Mouse (Mus musculus) heart, embryonic 13.5 days (tissue): ENCODE data around the gene Dus1l. TPM values are rescaled to one million over a fixed set of nuclear protein-coding genes. Genes with fewer than 3 reads are reported as not detected.
A peak's percentile ranks its signal among the peaks of the same experiment; 100 is the strongest.
"Not testable (repeated sequence)": the region's sequence is repeated elsewhere in the genome, so short reads cannot be mapped to it uniquely, and the experiment has no call there.

ENCODE experiments used
- ATAC-seq: fragments of 200-750 bp; cut with Nextera tagmentation; 2 replicates; pipeline ENCODE4 v1.8.0; 2017; ENCODE audit warnings: moderate TSS enrichment; ENCODE audit not compliant: insufficient number of reproducible peaks, low FRiP score, low TSS enrichment; ENCODE audit errors: extremely low read depth
- H3K27ac ChIP-seq: fragments of 300-500 bp; sonication (generic); replicated peaks from 2 replicates; pipeline ENCODE4 v1.5.1; 2015; ENCODE audit warnings: moderate library complexity, mild to moderate bottlenecking, inconsistent platforms
- H3K27me3 ChIP-seq: fragments of 300-500 bp; sonication (generic); replicated peaks from 2 replicates; pipeline ENCODE4 v1.6.1; 2015; ENCODE audit warnings: mild to moderate bottlenecking, inconsistent platforms
- H3K36me3 ChIP-seq: fragments of 300-500 bp; sonication (generic); 2 replicates; pipeline ENCODE4 v1.6.1; 2015; ENCODE audit warnings: mild to moderate bottlenecking, inconsistent platforms
- H3K4me1 ChIP-seq: fragments of 300-500 bp; sonication (generic); 2 replicates; pipeline ENCODE4 v1.6.1; 2015; ENCODE audit warnings: inconsistent platforms
- H3K4me2 ChIP-seq: fragments of 300-500 bp; sonication (generic); 2 replicates; pipeline ENCODE4 v1.6.1; 2015; ENCODE audit warnings: inconsistent platforms, mild to moderate bottlenecking, moderate library complexity
- H3K4me3 ChIP-seq: fragments of 300-500 bp; sonication (generic); 2 replicates; pipeline ENCODE4 v1.5.1; 2015; ENCODE audit warnings: moderate library complexity, mild to moderate bottlenecking, inconsistent platforms
- H3K9ac ChIP-seq: fragments of 300-500 bp; sonication (generic); 2 replicates; pipeline ENCODE4 v1.6.1; 2015; ENCODE audit warnings: inconsistent platforms, mild to moderate bottlenecking, moderate library complexity
- H3K9me3 ChIP-seq: fragments of 300-500 bp; sonication (generic); 2 replicates; pipeline ENCODE4 v1.6.1; 2016; ENCODE audit warnings: inconsistent platforms
- WGBS: fragments of 180-500 bp; shearing (Covaris S2); methylation state at CpG from one replicate; pipeline ENCODE4 v1.1.7; 2015; ENCODE audit warnings: mixed read lengths; 5-methylcytosine and 5-hydroxymethylcytosine counted together
- polyA plus RNA-seq: library from polyadenylated mRNA; unstranded; fragments of >200 nt; fragmentation: Nextera tagmentation; extraction: Ambion mirVana; gene quantifications from 2 replicates; pipeline ENCODE4 v1.2.1, GENCODE M21; 2015

The Dus1l gene
- polyA plus RNA-seq, 1 experiment from 2014 or later = 40.8 TPM

DNA sequence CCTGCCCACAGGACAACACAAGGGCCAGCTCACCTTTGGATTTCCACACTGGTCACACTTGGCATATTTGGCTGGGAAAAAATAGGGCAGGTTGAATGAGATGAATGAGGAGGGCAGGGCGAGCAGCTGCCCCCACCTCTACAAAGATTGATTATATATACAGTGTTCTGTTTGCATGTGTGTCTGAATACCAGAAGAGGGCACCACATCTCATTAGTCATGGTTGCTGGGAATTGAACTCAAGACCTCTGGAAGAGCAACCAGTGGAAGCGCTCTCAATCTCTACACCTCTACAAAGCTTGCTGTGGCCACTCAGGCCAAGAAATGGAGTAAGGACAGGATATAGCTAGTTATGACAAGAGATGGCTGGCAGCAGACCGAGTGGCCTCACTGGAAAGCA is 6.4 kb downstream of the Dus1l start:
- Histone ChIP-seq H3K9me3 (no peaks in the 10 kb centered on the region), H3K27me3 (no peaks in the 10 kb centered on the region), H3K27ac (no peak overlapping the region), H3K4me3 (no peak overlapping the region), H3K9ac (no peak overlapping the region), H3K36me3 (peaks cover 93% of the 10 kb centered on the region), H3K4me2 (no peak overlapping the region), H3K4me1 (peaks cover 16% of the 10 kb centered on the region)
- no peak for ATAC-seq
- WGBS = 86% methylated on average over 3 of the region's 3 CpGs

DNA sequence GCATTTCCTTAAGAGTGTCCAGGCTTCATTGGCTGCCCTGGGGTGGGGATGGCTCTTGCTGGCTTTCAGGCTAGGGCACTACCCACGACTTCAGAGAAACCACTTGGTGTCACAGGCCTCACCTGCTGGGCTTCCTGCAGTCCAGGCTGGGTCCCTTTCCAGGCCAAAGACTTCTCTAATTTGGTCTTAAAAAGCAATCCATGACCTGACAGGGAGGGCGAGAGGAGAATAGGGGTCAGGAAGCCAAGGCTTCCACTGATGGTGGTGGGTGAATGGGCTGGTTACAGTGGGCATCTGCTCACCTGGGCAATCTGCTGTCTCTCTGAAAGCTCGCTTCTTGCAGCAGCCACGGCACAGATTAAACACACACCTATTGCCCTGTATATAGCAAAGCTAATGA is 6.8 kb downstream of the Dus1l start:
- ATAC-seq = no peak
- Histone ChIP-seq H3K4me1 (peaks cover 14% of the 10 kb centered on the region), H3K9ac (no peak overlapping the region), H3K4me3 (no peak overlapping the region), H3K27ac (no peak overlapping the region), H3K4me2 (no peak overlapping the region), H3K27me3 (no peaks in the 10 kb centered on the region), H3K9me3 (no peaks in the 10 kb centered on the region), H3K36me3 (peaks cover 88% of the 10 kb centered on the region)
- WGBS = 84% methylated on average over 4 of the region's 4 CpGs

DNA sequence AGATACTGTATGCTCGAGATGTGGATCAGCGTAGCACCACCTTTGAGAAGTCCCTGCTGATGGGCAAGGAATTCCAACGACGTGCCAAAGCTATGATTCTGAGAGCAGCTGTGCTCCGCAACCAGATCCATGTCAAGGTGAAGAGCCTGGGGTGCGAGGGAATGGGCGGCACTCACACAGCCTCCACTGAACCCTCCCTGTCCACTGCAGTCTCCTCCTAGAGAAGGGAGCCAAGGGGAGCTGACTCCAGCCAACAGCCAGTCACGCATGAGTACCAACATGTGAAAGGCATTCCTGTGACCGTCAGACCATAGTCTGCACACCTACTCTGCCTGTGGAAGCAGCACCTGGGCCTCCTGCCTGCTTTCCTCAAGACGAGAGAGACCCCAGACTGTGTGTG is 7.7 kb downstream of the Dus1l start:
- 81% methylated on average over 10 of the region's 10 CpGs for WGBS
- not testable (repeated sequence) for ATAC-seq, H3K4me2 ChIP-seq, H3K9ac ChIP-seq, H3K27me3 ChIP-seq, H3K27ac ChIP-seq, H3K9me3 ChIP-seq, H3K4me3 ChIP-seq
- Histone ChIP-seq H3K36me3 (peaks cover 79% of the 10 kb centered on the region), H3K4me1 (peaks cover 17% of the 10 kb centered on the region)

DNA sequence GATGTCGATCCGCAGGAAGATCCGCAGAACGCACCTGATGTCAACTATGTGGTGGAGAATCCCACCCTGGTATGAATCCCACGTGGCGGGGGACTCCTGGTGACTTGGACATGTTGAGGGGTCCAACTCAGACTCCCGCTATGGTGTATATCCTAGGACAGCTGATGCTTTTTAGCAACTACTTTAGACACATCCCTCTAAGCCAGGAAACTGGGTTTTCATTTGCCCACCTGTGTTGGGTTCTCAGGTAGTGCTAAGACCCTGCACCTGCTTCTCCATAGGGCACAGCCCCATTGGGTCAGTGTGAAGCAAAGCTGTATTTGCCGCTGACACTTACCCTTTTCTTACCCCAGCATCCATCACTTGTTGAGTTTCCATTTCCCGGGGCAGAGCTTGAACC is 11.1 kb downstream of the Dus1l start:
- Histone ChIP-seq H3K4me3 (peak overlapping the region; percentile 99), H3K9ac (peak overlapping the region; percentile 95), H3K27ac (peak overlapping the region; percentile 75; the same call in 1 of the 2 replicates), H3K36me3 (peaks cover 67% of the 10 kb centered on the region), H3K9me3 (no peaks in the 10 kb centered on the region), H3K27me3 (peaks cover 8% of the 10 kb centered on the region; the same call in 1 of the 2 replicates), H3K4me2 (peak overlapping the region; percentile 98), H3K4me1 (peaks cover 24% of the 10 kb centered on the region)
- ATAC-seq = no peak
- 31% methylated on average over 9 of the region's 9 CpGs for WGBS

DNA sequence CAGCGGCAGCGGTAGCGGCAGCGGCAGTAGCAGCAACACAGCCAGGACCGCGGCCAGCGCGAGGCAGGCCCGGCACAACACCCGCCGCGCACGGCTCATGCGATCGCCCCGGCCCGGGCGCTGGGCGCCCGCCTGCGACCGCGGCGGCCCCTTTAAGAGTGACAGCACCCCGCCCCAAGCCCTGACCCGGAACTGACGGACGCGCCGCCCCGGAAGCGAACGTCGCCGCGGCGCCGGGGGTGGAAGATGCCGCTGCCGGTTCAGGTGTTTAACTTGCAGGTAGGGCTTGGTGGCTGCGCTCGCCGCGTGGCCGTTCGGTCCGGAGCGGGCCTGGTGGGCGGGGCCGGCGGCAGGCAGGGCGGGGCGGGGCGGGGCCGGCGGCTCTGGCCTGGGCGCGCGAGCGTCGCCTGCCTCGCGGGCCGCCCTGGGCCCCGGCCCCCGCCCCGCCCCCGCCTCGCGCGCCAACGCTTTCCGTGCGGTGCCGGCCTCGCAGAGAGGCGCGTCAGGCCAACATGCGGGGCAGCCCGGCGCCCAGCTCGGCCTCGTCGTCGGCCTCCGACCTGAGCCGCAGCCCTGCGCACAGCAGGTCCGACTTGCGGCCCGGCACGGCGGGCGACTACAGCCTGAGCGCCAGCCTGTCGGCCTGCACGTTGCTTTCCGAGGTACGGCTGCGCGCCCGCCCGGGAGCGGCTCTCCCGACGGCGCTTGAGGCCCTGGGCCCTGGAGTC is 12.0 kb downstream of the Dus1l start, which contains the start of the genes Rfng and Gps1:
Rfng (minus strand) TSS at position 144 of the 728 bp plus-strand sequence.
Gps1 (plus strand) TSS at position 209 of the 728 bp plus-strand sequence.
- Histone ChIP-seq H3K27me3 (peaks cover 8% of the 10 kb centered on the region; the same call in 1 of the 2 replicates), H3K9ac (peak within 1 kb of the TSS; percentile 95), H3K27ac (peak within 1 kb of the TSS; percentile 75), H3K4me2 (peak within 1 kb of the TSS; percentile 98), H3K4me3 (peak within 1 kb of the TSS; percentile 99), H3K9me3 (no peaks in the 10 kb centered on the region), H3K36me3 (peaks cover 61% of the 10 kb centered on the region), H3K4me1 (peaks cover 24% of the 10 kb centered on the region)
- ATAC-seq = peak; percentile 82
- under 1% methylated on average over 92 of the region's 107 CpGs for WGBS

DNA sequence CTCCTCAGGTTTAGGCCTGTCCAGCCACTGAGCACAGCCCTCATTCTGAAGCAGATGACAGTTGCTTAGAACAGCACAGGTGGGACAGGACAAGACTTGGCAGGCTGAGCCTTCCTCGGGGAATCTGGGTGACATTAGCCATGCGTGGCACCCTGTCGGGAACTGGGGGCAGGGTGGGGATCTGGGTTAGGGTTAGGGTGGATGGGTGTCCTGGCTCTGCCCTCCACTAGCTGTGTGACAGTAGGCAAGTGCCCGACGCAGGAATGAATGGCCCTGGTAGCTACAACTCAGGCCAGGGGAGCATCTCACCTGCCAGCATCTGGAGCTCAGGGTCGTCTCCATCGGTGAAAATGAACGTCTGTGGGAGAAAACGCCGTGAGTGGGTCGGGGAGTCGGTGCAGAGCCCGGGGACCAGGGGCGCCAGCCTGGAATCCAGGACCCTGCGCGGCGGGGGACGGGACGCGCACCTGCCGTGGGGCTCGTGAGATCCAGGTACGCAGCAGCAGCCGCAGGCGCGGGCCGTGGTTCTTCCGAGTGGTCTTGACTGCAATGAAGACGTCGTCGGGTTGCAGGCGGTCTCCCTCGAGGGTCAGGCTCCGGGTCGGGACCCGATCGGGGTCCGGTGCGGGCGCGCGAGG is 12.7 kb downstream of the Dus1l start:
- peaks cover 8% of the 10 kb centered on the region; the same call in 1 of the 2 replicates for H3K27me3 ChIP-seq
- peaks cover 24% of the 10 kb centered on the region for H3K4me1 ChIP-seq
- H3K27ac ChIP-seq = peak overlapping the region; percentile 75
- H3K4me2 ChIP-seq = peak overlapping the region; percentile 98
- H3K36me3 ChIP-seq = peaks cover 57% of the 10 kb centered on the region
- 3% methylated on average over 42 of the region's 42 CpGs for WGBS
- H3K4me3 ChIP-seq = peak overlapping the region; percentile 99
- H3K9me3 ChIP-seq = no peaks in the 10 kb centered on the region
- ATAC-seq = no peak
- H3K9ac ChIP-seq = peak overlapping the region; percentile 95

DNA sequence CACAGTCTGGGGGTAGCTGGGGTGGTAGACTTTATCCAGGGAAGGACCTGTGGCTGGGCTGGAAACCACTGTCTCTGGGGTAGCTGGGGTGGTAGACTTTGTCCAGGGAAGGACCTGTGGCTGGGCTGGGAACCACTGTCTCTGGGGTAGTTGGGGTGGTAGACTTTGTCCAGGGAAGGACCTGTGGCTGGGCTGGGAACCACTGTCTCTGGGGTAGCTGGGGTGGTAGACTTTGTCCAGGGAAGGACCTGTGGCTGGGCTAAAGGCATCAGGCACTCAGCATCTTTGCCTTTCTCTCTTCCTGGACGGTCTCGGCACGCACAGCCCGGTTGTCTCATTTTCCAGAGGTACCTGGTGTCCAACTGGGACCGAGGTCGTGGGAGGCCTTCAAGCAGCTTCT is 14.8 kb downstream of the Dus1l start:
- not testable (repeated sequence) for ATAC-seq, H3K4me3 ChIP-seq, H3K9ac ChIP-seq, H3K27ac ChIP-seq, H3K4me2 ChIP-seq, H3K9me3 ChIP-seq
- H3K4me1 ChIP-seq = peaks cover 24% of the 10 kb centered on the region
- peaks cover 18% of the 10 kb centered on the region for H3K27me3 ChIP-seq
- peaks cover 35% of the 10 kb centered on the region for H3K36me3 ChIP-seq
- WGBS = 91% methylated on average over 6 of the region's 6 CpGs

DNA sequence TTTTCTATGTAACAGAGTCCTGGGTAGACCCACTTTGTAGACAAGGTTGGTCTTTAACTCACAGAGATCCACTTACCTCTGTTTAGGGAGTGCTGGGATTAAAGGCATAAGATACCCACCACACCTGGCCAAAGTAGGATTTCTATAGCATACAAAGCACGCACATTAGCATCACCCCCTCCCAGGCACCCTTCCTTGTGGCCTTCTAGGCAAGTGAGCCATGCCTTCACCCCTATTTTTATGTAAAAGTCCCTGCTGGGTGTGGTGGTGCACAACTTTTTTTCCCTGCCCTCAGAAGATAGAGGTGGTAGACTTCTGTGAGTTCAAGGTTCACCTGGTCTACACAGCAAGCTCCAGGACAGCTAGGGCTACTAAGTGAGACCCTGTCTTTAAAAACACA is 16.3 kb downstream of the Dus1l start:
- no peak overlapping the region for H3K9ac ChIP-seq
- WGBS = 84% methylated on average over 1 of the region's 1 CpGs
- no peaks in the 10 kb centered on the region for H3K9me3 ChIP-seq
- peaks cover 21% of the 10 kb centered on the region for H3K27me3 ChIP-seq
- H3K4me1 ChIP-seq = peaks cover 11% of the 10 kb centered on the region
- H3K36me3 ChIP-seq = peaks cover 24% of the 10 kb centered on the region
- H3K4me2 ChIP-seq = no peak overlapping the region
- H3K4me3 ChIP-seq = no peak overlapping the region
- no peak for ATAC-seq
- no peak overlapping the region for H3K27ac ChIP-seq

DNA sequence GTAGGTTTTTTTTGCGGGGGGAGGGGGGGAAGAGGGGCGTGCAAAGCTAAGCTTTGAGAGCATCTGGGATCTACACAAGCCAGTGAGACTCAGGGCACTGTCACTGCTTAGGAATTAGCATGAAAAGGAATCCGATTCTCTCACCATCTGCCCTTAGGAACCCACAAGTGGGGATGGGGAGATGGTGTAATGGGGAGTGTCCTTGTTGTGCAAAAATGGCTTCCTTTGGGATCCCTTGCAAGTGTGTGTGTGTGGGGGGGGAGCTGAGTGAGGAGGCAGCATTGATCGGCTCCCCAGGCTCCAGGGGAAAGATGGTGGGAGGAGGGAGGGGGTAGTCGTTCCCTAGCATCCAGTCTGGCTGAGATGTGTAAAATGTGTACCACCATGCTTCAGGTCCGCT is 19.1 kb downstream of the Dus1l start:
- Histone ChIP-seq H3K9ac (no peak overlapping the region), H3K4me3 (no peak overlapping the region), H3K4me1 (no peaks in the 10 kb centered on the region), H3K27ac (no peak overlapping the region), H3K9me3 (no peaks in the 10 kb centered on the region), H3K36me3 (peaks cover 19% of the 10 kb centered on the region), H3K4me2 (no peak overlapping the region), H3K27me3 (peaks cover 16% of the 10 kb centered on the region)
- no peak for ATAC-seq
- 34% methylated on average over 6 of the region's 6 CpGs for whole genome bisulfite sequencing

DNA sequence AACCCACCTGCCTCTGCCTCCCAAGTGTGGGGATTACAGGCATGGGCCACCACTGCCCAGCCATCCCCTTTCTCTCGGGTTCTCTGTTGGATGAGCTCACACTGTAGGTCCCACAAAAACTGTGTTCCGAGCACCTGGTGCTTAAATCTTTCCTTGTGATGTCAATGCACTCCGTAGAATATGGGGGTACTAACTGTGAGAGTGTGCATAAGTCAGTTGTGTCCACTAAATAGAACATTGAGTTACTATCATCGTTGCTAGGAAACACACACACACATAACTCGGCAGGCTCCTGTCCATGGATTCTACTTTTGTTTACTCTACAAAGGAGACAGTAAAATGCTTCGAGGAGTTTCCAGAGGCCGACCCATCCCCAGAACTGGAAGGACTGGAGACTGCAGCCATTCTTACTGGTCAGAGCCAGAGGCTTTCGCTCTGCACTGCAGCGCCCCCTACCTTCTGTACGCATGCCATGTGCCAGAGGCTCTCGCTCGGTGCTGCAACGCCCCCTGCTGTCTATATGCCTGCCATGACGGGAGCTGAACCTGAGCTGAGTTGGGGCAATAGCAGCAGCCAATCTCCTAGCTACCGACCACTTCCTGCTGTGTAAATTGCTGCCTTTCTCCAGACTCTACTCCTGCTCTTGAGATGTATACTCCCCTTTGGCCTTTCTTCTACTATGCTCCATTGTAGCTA is 20.3 kb downstream of the Dus1l start:
- ATAC-seq = peak; percentile 73
- 25% methylated on average over 15 of the region's 15 CpGs for WGBS
- Histone ChIP-seq H3K27me3 (peaks cover 16% of the 10 kb centered on the region), H3K36me3 (peaks cover 11% of the 10 kb centered on the region), H3K4me2 (peak overlapping the region; percentile 31; the same call in 1 of the 2 replicates), H3K27ac (no peak overlapping the region), H3K9ac (no peak overlapping the region), H3K4me1 (no peaks in the 10 kb centered on the region), H3K4me3 (no peak overlapping the region), H3K9me3 (no peaks in the 10 kb centered on the region)

DNA sequence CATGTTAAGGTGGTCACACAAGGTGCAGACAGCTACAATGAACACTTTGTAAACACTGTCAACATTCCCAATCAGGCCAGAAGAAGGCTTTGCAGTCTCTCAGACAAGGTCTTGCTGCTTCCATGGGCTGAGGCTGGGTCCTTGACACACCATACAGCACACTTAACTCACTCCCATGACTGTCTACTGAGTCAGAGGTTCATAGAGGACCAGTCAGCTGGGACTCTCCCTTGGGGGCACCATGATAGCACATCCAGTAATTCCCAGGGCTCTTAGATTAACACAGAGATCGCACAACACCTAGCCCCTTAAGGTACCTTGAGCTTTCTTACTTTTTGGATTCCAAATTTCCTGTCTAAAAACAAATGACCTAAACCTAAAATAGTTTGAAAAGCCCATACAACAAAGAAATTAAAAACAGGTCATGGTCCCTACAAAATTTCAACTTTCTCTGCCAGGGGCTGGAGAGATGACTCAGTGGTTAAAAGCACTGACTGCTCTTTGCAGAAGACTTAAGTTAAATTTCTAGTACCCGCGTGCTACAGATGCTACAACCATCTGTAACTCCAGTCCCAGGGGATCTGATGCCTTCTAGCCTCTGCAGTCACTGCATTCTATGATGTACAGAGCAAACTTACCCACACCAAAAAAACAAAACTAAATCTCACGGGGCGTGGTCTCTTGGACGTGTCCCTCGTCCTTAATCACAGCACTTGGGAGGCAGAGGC is 22.6 kb downstream of the Dus1l start:
- 76% methylated on average over 7 of the region's 7 CpGs for WGBS
- no peak overlapping the region for H3K9ac ChIP-seq
- no peak overlapping the region for H3K4me3 ChIP-seq
- peaks cover 16% of the 10 kb centered on the region for H3K27me3 ChIP-seq
- no peaks in the 10 kb centered on the region for H3K9me3 ChIP-seq
- no peak for ATAC-seq
- no peak overlapping the region for H3K27ac ChIP-seq
- no peak overlapping the region for H3K4me2 ChIP-seq
- no peaks in the 10 kb centered on the region for H3K36me3 ChIP-seq
- H3K4me1 ChIP-seq = no peaks in the 10 kb centered on the region
